Mouse (Mus musculus): ENCODE results near the gene Qrich2. TPM values are rescaled to one million over a fixed set of nuclear protein-coding genes. Genes with fewer than 3 reads are reported as not detected.

Gene Qrich2
- polyA plus RNA-seq, 1 experiment from 2014 or later: not detected

DNA sequence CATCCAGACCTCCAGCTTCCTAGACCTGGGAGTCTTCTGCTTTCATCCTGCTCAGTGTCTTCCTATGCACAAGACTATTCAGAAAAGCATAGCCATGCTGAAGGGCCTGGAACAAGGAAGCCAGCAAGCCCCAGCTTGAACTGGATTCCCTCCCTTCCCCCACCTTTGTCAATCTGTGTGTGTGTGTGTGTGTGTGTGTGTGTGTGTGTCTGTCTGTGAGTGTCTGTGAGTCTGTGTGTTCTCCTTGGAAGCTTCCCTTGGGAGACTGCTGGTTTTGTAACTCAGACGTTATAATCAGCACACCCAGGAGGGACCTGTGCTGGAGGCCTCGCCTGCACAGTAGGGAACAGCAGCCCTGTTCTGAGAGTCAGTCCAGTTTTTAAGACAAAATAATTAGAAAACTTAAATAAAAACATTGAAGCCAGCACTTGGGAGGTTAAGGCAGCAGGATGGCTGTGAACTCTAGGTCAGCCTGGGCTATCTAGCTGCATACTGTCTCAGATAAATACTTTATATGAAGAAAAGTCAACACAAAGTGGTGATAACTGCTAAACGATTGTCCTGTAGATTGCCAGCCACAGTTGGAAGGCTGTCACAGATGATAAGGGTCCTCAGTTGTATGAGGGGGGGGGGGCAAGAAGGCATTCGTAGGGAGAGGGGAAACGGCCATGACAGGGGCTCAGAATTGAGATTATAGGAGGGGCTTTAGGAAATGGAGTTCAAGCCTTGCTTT, 29.9 kb downstream of the Qrich2 start:
- Histone ChIP-seq H3K9ac (replicated peaks; ENCODE audit: low read depth, low read length) (peak overlapping the region; percentile 17; the same call in 1 of the 2 replicates), H3K27me3 (ENCODE audit: control insufficient read depth, insufficient read depth, low read length) (no peaks in the 10 kb centered on the region), H3K4me1 (ENCODE audit: control insufficient read depth, insufficient read depth, low read length) (peaks cover 24% of the 10 kb centered on the region), H3K4me3 (ENCODE audit: low read depth, low read length) (peak overlapping the region; percentile 78; the same call in 1 of the 2 replicates), H3K4me2 (ENCODE audit: low read depth, low read length) (peak overlapping the region; percentile 88), H3K9me3 (ENCODE audit: control insufficient read depth, low read length) (no peaks in the 10 kb centered on the region), H3K27ac (ENCODE audit: low read depth, low read length) (no peak overlapping the region), H3K36me3 (ENCODE audit: control insufficient read depth, insufficient read depth, low read length) (peaks cover 10% of the 10 kb centered on the region)
- 59% methylated on average over 5 of the region's 5 CpGs for WGBS
- ATAC-seq (ENCODE audit: low read depth): no peak

GRCm38 (mm10) chr11:116434967-116435752, 30.9 kb downstream of the Qrich2 start:
- Histone ChIP-seq H3K4me3 (ENCODE audit: low read depth, low read length) (peak overlapping the region; percentile 78), H3K9me3 (ENCODE audit: control insufficient read depth, low read length) (no peaks in the 10 kb centered on the region), H3K36me3 (ENCODE audit: control insufficient read depth, insufficient read depth, low read length) (peaks cover 10% of the 10 kb centered on the region), H3K27ac (ENCODE audit: low read depth, low read length) (peak overlapping the region; percentile 92), H3K4me1 (ENCODE audit: control insufficient read depth, insufficient read depth, low read length) (peaks cover 24% of the 10 kb centered on the region), H3K9ac (replicated peaks; ENCODE audit: low read depth, low read length) (peak overlapping the region; percentile 94), H3K4me2 (ENCODE audit: low read depth, low read length) (peak overlapping the region; percentile 88), H3K27me3 (ENCODE audit: control insufficient read depth, insufficient read depth, low read length) (no peaks in the 10 kb centered on the region)
- WGBS: 50% methylated on average over 12 of the region's 12 CpGs
- no peak for ATAC-seq (ENCODE audit: low read depth)

- Histone ChIP-seq H3K4me2 (ENCODE audit: low read depth, low read length) (peak overlapping the region; percentile 88), H3K36me3 (ENCODE audit: control insufficient read depth, insufficient read depth, low read length) (peaks cover 10% of the 10 kb centered on the region), H3K27me3 (ENCODE audit: control insufficient read depth, insufficient read depth, low read length) (no peaks in the 10 kb centered on the region), H3K9ac (replicated peaks; ENCODE audit: low read depth, low read length) (peak overlapping the region; percentile 94), H3K27ac (ENCODE audit: low read depth, low read length) (peak overlapping the region; percentile 92), H3K9me3 (ENCODE audit: control insufficient read depth, low read length) (no peaks in the 10 kb centered on the region), H3K4me1 (ENCODE audit: control insufficient read depth, insufficient read depth, low read length) (peaks cover 24% of the 10 kb centered on the region), H3K4me3 (ENCODE audit: low read depth, low read length) (peak overlapping the region; percentile 78)
- peak; percentile 22 for ATAC-seq (ENCODE audit: low read depth)
- WGBS: under 1% methylated on average over 34 of the region's 67 CpGs
Measured at GRCm38 (mm10) chr11:116434287-116434966, 31.6 kb downstream of the Qrich2 start.

- no peaks in the 10 kb centered on the region for H3K27me3 ChIP-seq (ENCODE audit: control insufficient read depth, insufficient read depth, low read length)
- H3K9ac ChIP-seq (replicated peaks; ENCODE audit: low read depth, low read length): peak within 1 kb of the TSS; percentile 94
- no peaks in the 10 kb centered on the region for H3K9me3 ChIP-seq (ENCODE audit: control insufficient read depth, low read length)
- 0 out of 2 replicates have a peak, but pooled peaks cover 5% of the 10 kb centered on the region for H3K36me3 ChIP-seq (ENCODE audit: control insufficient read depth, insufficient read depth, low read length)
- peaks cover 24% of the 10 kb centered on the region for H3K4me1 ChIP-seq (ENCODE audit: control insufficient read depth, insufficient read depth, low read length)
- H3K27ac ChIP-seq (ENCODE audit: low read depth, low read length): peak within 1 kb of the TSS; percentile 92
- H3K4me3 ChIP-seq (ENCODE audit: low read depth, low read length): peak within 1 kb of the TSS; percentile 78
- ATAC-seq (ENCODE audit: low read depth): peak; percentile 98
- peak within 1 kb of the TSS; percentile 88 for H3K4me2 ChIP-seq (ENCODE audit: low read depth, low read length)
- 2% methylated on average over 58 of the region's 66 CpGs for WGBS
Measured at GRCm38 (mm10) chr11:116433356-116434286, 32.4 kb downstream of the Qrich2 start, which contains the start of gene Ubald2. TSS of gene Ubald2 (plus strand) at chr11:116434094.

DNA sequence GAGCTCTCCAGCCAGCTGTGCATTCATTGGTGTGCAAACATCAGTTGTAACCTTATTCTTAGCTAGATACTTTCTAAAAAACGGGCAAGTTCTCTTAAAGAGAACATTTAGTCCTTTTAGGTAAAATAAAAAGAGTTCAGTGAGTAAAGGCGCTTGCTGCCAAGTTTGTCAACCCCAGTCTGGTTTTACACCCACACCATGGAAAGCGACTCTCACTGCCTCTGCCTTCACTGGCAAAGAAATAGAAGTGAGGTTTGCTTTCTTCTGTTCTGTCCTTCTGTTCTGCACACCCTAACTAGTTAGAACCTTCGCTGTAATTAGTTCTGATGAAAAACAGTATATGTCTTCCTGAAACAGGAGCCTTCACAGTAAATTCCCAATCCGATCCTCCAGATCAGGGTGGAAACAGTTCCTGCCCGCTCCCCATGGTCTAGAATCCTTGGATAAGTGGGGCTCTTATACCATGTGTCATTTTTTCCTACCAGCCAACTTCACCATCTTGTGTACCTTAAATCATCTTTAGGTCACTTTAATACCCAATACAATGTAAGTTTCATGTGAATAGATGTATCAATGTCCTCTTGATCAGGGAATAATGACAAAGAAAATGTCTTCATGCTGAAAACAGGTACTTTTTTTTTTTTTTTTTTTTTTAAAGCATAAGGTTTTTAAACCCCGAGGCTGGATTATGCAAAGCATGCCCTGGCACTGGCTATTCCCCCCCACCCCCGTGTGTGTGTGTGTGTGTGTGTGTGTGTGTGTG, 33.3 kb downstream of the Qrich2 start:
- Histone ChIP-seq H3K4me1 (ENCODE audit: control insufficient read depth, insufficient read depth, low read length) (peaks cover 24% of the 10 kb centered on the region), H3K27me3 (ENCODE audit: control insufficient read depth, insufficient read depth, low read length) (no peaks in the 10 kb centered on the region), H3K36me3 (ENCODE audit: control insufficient read depth, insufficient read depth, low read length) (0 out of 2 replicates have a peak, but pooled peaks cover 5% of the 10 kb centered on the region), H3K4me3 (ENCODE audit: low read depth, low read length) (no peak overlapping the region), H3K27ac (ENCODE audit: low read depth, low read length) (no peak overlapping the region), H3K9ac (replicated peaks; ENCODE audit: low read depth, low read length) (no peak overlapping the region), H3K9me3 (ENCODE audit: control insufficient read depth, low read length) (no peaks in the 10 kb centered on the region), H3K4me2 (ENCODE audit: low read depth, low read length) (no peak overlapping the region; the same call in 1 of the 2 replicates)
- no peak for ATAC-seq (ENCODE audit: low read depth)
- 75% methylated on average over 8 of the region's 8 CpGs for WGBS

GRCm38 (mm10) chr11:116432127-116432526, 33.9 kb downstream of the Qrich2 start:
- Histone ChIP-seq H3K4me1 (ENCODE audit: control insufficient read depth, insufficient read depth, low read length) (peaks cover 21% of the 10 kb centered on the region), H3K36me3 (ENCODE audit: control insufficient read depth, insufficient read depth, low read length) (0 out of 2 replicates have a peak, but pooled peaks cover 5% of the 10 kb centered on the region), H3K4me3 (ENCODE audit: low read depth, low read length) (no peak overlapping the region), H3K9ac (replicated peaks; ENCODE audit: low read depth, low read length) (no peak overlapping the region), H3K4me2 (ENCODE audit: low read depth, low read length) (no peak overlapping the region), H3K27ac (ENCODE audit: low read depth, low read length) (no peak overlapping the region), H3K27me3 (ENCODE audit: control insufficient read depth, insufficient read depth, low read length) (no peaks in the 10 kb centered on the region), H3K9me3 (ENCODE audit: control insufficient read depth, low read length) (no peaks in the 10 kb centered on the region)
- 73% methylated on average over 6 of the region's 6 CpGs for WGBS
- no peak for ATAC-seq (ENCODE audit: low read depth)

GRCm38 (mm10) chr11:116431428-116432077, 34.5 kb downstream of the Qrich2 start:
- Histone ChIP-seq H3K9ac (replicated peaks; ENCODE audit: low read depth, low read length) (no peak overlapping the region), H3K27me3 (ENCODE audit: control insufficient read depth, insufficient read depth, low read length) (no peaks in the 10 kb centered on the region), H3K9me3 (ENCODE audit: control insufficient read depth, low read length) (no peaks in the 10 kb centered on the region), H3K27ac (ENCODE audit: low read depth, low read length) (no peak overlapping the region), H3K4me1 (ENCODE audit: control insufficient read depth, insufficient read depth, low read length) (peaks cover 16% of the 10 kb centered on the region), H3K4me3 (ENCODE audit: low read depth, low read length) (no peak overlapping the region), H3K36me3 (ENCODE audit: control insufficient read depth, insufficient read depth, low read length) (no peaks in the 10 kb centered on the region), H3K4me2 (ENCODE audit: low read depth, low read length) (no peak overlapping the region)
- no peak for ATAC-seq (ENCODE audit: low read depth)
- WGBS: 64% methylated on average over 11 of the region's 11 CpGs

Measured in neural tube, embryonic 14.5 days (tissue).